Mouse (Mus musculus) ES-Bruce4 (cell line): Measurements from ENCODE around the gene Krt39. TPM values are rescaled to one million over a fixed set of nuclear protein-coding genes. Genes with fewer than 3 reads are reported as not detected.

ENCODE experiments used
- H3K27ac ChIP-seq: 2 replicates; pipeline ENCODE4 v1.5.1; 2012; ENCODE audit warnings: low read length, inconsistent platforms; ENCODE audit not compliant: insufficient read depth
- H3K27me3 ChIP-seq: 2 replicates; pipeline ENCODE4 v1.6.1; 2012; ENCODE audit warnings: mild to moderate bottlenecking, low read length, inconsistent platforms; ENCODE audit not compliant: control insufficient read depth, poor library complexity, insufficient read depth, severe bottlenecking
- H3K36me3 ChIP-seq: 2 replicates; pipeline ENCODE4 v1.6.1; 2012; ENCODE audit warnings: inconsistent platforms, mild to moderate bottlenecking, low read length, moderate library complexity; ENCODE audit not compliant: control insufficient read depth, poor library complexity, insufficient read depth, severe bottlenecking
- H3K4me1 ChIP-seq: one replicate; pipeline ENCODE4 v1.8.1; 2011; ENCODE audit warnings: low read length; ENCODE audit not compliant: control insufficient read depth, insufficient read depth
- H3K4me3 ChIP-seq: 2 replicates; pipeline ENCODE4 v1.5.1; 2011; ENCODE audit warnings: low read depth, mild to moderate bottlenecking, low read length
- H3K9ac ChIP-seq: 2 replicates; pipeline ENCODE4 v1.6.1; 2012; ENCODE audit warnings: low read depth, mild to moderate bottlenecking, inconsistent platforms; ENCODE audit not compliant: poor library complexity, severe bottlenecking
- H3K9me3 ChIP-seq: replicated peaks from 2 replicates; pipeline ENCODE4 v1.6.1; 2012; ENCODE audit warnings: mild to moderate bottlenecking, low read length, inconsistent platforms; ENCODE audit not compliant: control insufficient read depth, poor library complexity, insufficient read depth, severe bottlenecking
- CTCF ChIP-seq: IDR thresholded peaks from one replicate; pipeline ENCODE4 v1.8.1; 2011; ENCODE audit warnings: low read depth, low read length
- EP300 ChIP-seq: IDR thresholded peaks from 2 replicates; pipeline ENCODE4 v1.6.1; 2011; ENCODE audit warnings: low read depth, low read length; ENCODE audit not compliant: insufficient read depth
- POLR2A ChIP-seq: IDR thresholded peaks from one replicate; pipeline ENCODE4 v1.8.1; 2011; ENCODE audit warnings: low read length; ENCODE audit not compliant: insufficient read depth
- polyA plus RNA-seq: library from polyadenylated mRNA; stranded (reverse); fragments of >200 nt; gene quantifications from 2 replicates; pipeline ENCODE4 v1.2.4, GENCODE M21; 2011; ENCODE audit warnings: low read depth; ENCODE audit not compliant: missing spikeins, insufficient read depth, insufficient read length

Krt39 gene
- polyA plus RNA-seq, 1 experiment, result not detected

DNA sequence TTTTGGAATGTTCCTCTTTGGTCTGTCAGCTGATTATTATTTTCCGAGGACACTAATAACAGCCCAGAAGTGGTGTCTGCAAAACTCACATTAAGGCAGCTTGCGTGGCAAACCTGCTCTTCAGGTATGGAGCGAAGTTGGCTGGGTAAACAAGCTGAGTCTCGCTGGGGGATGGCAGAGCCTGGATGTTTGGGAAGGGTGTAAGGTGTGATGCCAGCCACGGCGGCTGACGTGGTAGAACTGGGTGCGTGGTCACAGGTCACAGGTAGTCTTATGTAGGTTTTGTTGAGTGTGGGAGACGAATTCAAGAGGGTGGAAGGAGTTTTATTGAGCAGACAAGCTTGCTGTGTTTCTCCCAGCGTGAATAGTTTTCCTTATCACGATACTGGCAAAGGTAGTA, 52.6 kb downstream of the Krt39 start:
- Histone ChIP-seq H3K36me3 (no peaks in the 10 kb centered on the region), H3K9me3 (no peaks in the 10 kb centered on the region), H3K27me3 (no peaks in the 10 kb centered on the region), H3K27ac (no peak overlapping the region), H3K9ac (no peak overlapping the region), H3K4me1 (no peaks in the 10 kb centered on the region), H3K4me3 (no peak overlapping the region)
- TF ChIP-seq POLR2A (no peak), CTCF (no peak), EP300 (no peak)

GRCm38 (mm10) chr11:99466316-99466715, 54.8 kb downstream of the Krt39 start:
- no peak overlapping the region for H3K27ac ChIP-seq
- TF ChIP-seq POLR2A (no peak), CTCF (no peak), EP300 (no peak)
- H3K9ac ChIP-seq, result no peak overlapping the region
- no peaks in the 10 kb centered on the region for H3K4me1 ChIP-seq
- H3K36me3 ChIP-seq, result no peaks in the 10 kb centered on the region
- H3K27me3 ChIP-seq, result no peaks in the 10 kb centered on the region
- no peak overlapping the region for H3K4me3 ChIP-seq
- H3K9me3 ChIP-seq, result no peaks in the 10 kb centered on the region

DNA sequence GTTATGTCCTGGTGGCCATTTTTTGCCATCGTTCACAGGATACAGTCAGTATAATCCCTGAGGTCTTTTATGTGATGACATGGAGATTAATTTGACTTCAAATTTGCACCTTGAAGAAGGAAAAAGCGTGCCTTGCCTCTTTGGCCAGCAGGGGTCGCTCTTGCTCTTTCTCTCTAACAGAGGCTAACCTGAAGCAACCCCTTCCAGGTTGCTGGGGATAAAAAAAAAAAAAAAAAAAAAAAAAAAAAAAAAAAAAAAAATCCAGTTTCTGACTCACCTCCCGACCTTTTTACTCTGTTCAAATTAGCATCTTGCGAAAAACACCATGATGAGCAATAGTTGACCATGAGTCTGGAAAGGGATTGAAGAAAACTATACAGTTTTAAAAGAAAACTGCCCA, 56.3 kb downstream of the Krt39 start:
- H3K9me3 ChIP-seq, result no peaks in the 10 kb centered on the region
- H3K27me3 ChIP-seq, result no peaks in the 10 kb centered on the region
- TF ChIP-seq POLR2A, result no peak
- TF ChIP-seq CTCF, result peak; percentile 57
- TF ChIP-seq EP300, result no peak
- H3K9ac ChIP-seq, result no peak overlapping the region
- H3K4me1 ChIP-seq, result no peaks in the 10 kb centered on the region
- no peaks in the 10 kb centered on the region for H3K36me3 ChIP-seq
- no peak overlapping the region for H3K4me3 ChIP-seq
- no peak overlapping the region for H3K27ac ChIP-seq

Other genes with a start within 250 kb of the Krt39 start
- not detected in 2 replicates for gene Krt24, start 236.1 kb downstream of the Krt39 start, polyA plus RNA-seq
- not detected in 2 replicates for gene Krt25, start 198.4 kb downstream of the Krt39 start, polyA plus RNA-seq
- not detected in 2 replicates for gene Krt26, start 183.4 kb downstream of the Krt39 start, polyA plus RNA-seq
- gene Krt27, start 170.2 kb downstream of the Krt39 start, polyA plus RNA-seq, result not detected in 2 replicates
- gene Krt28, start 146.4 kb downstream of the Krt39 start, polyA plus RNA-seq, result not detected in 2 replicates
- gene Krt10, start 132.0 kb downstream of the Krt39 start, polyA plus RNA-seq, result 4.1 and 7.1 TPM in 2 replicates
- not detected in 2 replicates for gene Krt12, start 99.1 kb downstream of the Krt39 start, polyA plus RNA-seq
- 1.7 and 2.2 TPM in 2 replicates for gene Krt20, start 83.2 kb downstream of the Krt39 start, polyA plus RNA-seq
- not detected in 2 replicates for gene Krt23, start 28.2 kb downstream of the Krt39 start, polyA plus RNA-seq
- not detected in 2 replicates for gene Krt40, start 21.8 kb upstream of the Krt39 start, polyA plus RNA-seq
- gene Krtap3-3, start 29.5 kb upstream of the Krt39 start, polyA plus RNA-seq, result not detected in 2 replicates
- not detected in 2 replicates for gene Krtap3-2, start 35.5 kb upstream of the Krt39 start, polyA plus RNA-seq
- not detected in 2 replicates for gene Gm11939, start 38.1 kb upstream of the Krt39 start, polyA plus RNA-seq
- gene Krtap3-1, start 45.3 kb upstream of the Krt39 start, polyA plus RNA-seq, result not detected in 2 replicates
- gene Krtap1-5, start 59.7 kb upstream of the Krt39 start, polyA plus RNA-seq, result not detected in 2 replicates
- not detected in 2 replicates for gene Krtap1-4, start 62.3 kb upstream of the Krt39 start, polyA plus RNA-seq
- gene Krtap1-3, start 70.0 kb upstream of the Krt39 start, polyA plus RNA-seq, result not detected in 2 replicates
- gene Krtap9-3, start 76.8 kb upstream of the Krt39 start, polyA plus RNA-seq, result not detected in 2 replicates
- gene Gm11938, start 82.0 kb upstream of the Krt39 start, polyA plus RNA-seq, result not detected in 2 replicates
- gene Gm11937, start 88.9 kb upstream of the Krt39 start, polyA plus RNA-seq, result not detected in 2 replicates
- gene Krtap2-4, start 93.5 kb upstream of the Krt39 start, polyA plus RNA-seq, result not detected in 2 replicates
- not detected in 2 replicates for gene Gm11562, start 99.1 kb upstream of the Krt39 start, polyA plus RNA-seq
- gene Krtap4-1, start 106.9 kb upstream of the Krt39 start, polyA plus RNA-seq, result not detected in 2 replicates
- not detected in 2 replicates for gene Krtap4-2, start 113.7 kb upstream of the Krt39 start, polyA plus RNA-seq
- not detected in 2 replicates for gene Krtap4-7, start 122.8 kb upstream of the Krt39 start, polyA plus RNA-seq
- gene Gm11555, start 128.9 kb upstream of the Krt39 start, polyA plus RNA-seq, result not detected in 2 replicates
- gene Gm11563, start 137.6 kb upstream of the Krt39 start, polyA plus RNA-seq, result not detected in 2 replicates
- not detected in 2 replicates for gene Krtap4-6, start 144.6 kb upstream of the Krt39 start, polyA plus RNA-seq
- not detected in 2 replicates for gene Gm14190, start 169.4 kb upstream of the Krt39 start, polyA plus RNA-seq
- gene Gm14180, start 213.0 kb upstream of the Krt39 start, polyA plus RNA-seq, result not detected in 2 replicates